Mouse (Mus musculus) E14TG2a.4 (cell line): ENCODE data around the gene Hyal1.

Experiments used
- CTCF ChIP-seq: conservative IDR thresholded peaks from 2 replicates; pipeline ENCODE4 v1.5.1; 2014; ENCODE audit warnings: low read length
- POU5F1 ChIP-seq: IDR thresholded peaks from 2 replicates; pipeline ENCODE4 v1.6.1; 2014; ENCODE audit warnings: low read length, borderline replicate concordance

DNA sequence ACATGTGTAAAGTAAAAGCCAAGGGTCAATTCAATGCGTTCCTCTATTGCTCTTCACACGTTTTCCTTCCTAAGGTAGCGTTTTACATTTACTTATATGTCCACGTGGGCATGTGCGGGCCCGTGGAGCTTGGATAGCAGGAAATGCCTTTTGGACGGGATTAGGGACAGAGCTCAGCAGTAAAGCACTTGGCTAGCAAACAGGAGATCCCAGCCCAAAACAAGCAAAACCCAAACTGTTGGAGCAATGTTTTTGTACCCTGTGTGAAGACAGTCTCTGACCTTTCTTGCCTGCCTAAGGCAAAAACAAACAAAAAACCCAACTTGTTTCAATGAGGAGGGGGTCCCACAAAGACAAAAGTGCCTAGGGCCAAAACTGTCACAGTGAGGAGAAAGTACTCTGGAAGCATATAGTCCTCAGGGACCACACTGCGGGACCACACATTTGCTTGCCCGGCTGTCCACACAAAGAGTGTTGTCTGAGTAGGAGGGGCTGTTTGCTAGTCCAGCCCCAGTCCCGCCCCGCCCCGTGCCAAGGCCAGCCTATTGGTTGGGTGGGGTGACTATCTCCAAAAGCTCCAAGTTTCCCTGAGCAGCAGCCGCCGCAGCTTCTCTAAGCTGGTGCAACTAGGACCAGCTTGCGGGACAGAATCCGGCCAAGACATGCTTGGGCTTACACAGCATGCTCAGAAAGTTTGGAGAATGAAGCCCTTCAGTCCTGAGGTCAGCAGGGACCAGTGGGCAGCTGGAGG lies at the start of gene Hyal1:
- TF ChIP-seq CTCF (no peak), POU5F1 (no peak)
